Mouse (Mus musculus): ENCODE measurements around the gene Cd200r3.

GRCm38 (mm10) chr16:44966891-44967290 is 23.4 kb downstream of the Cd200r3 start:
- TF ChIP-seq POLR2A (IDR thresholded peaks at IDR 0.05; ENCODE audit: control insufficient read depth, extremely low read depth, insufficient read depth, low read length, poor library complexity) (no peak), CTCF (IDR thresholded peaks at IDR 0.05; ENCODE audit: borderline replicate concordance, control insufficient read depth, extremely low read depth, insufficient read depth, low read length, poor library complexity) (no peak)
